ENCODE assay signal across 16 mouse cellular contexts in genomic region chr3:104313063-104313462, GRCm38 (mm10).
"Had no signal": no experiment of that assay in that cellular context is flagged by ENCODE, and none has a peak within 500 bp of the region (broad histone marks: within the 10 kb centered on the region; RNA-seq: fewer than 3 reads in every experiment).

No protein-coding gene starts in this region.

- H3K9ac ChIP-seq: neural tube, embryonic 13.5 days; neural tube, embryonic 15.5 days; stomach, embryonic 15.5 days had no signal

- H3K9me3 ChIP-seq: neural tube, embryonic 13.5 days; neural tube, embryonic 15.5 days; stomach, embryonic 15.5 days had no signal

- H3K27me3 ChIP-seq: neural tube, embryonic 13.5 days; neural tube, embryonic 15.5 days; stomach, embryonic 15.5 days had no signal

- H3K4me3 ChIP-seq: neural tube, embryonic 13.5 days; neural tube, embryonic 15.5 days; stomach, embryonic 15.5 days had no signal

- H3K36me3 ChIP-seq: neural tube, embryonic 13.5 days; neural tube, embryonic 15.5 days; stomach, embryonic 15.5 days had no signal

- DNase-seq: retina, postnatal 1 day; right cerebral cortex, adult 18-20 months; right cerebral cortex, postnatal 14 days; right cerebral cortex, postnatal 25 days; right cerebral cortex, postnatal 4 days; spleen, adult 18-20 months; thymus, adult 18-20 months; thymus, adult 2 months; thymus, postnatal 14 days; thymus, postnatal 25 days; thymus, postnatal 36 days; thymus, postnatal 4 days had no signal

- H3K27ac ChIP-seq: neural tube, embryonic 13.5 days; neural tube, embryonic 15.5 days; stomach, embryonic 15.5 days; stomach, postnatal 0 days had no signal

- H3K4me1 ChIP-seq: neural tube, embryonic 15.5 days; stomach, embryonic 15.5 days had no signal

- H3K4me2 ChIP-seq: neural tube, embryonic 13.5 days; neural tube, embryonic 15.5 days; stomach, embryonic 15.5 days had no signal
